Mouse (Mus musculus): ENCODE data around the gene Gna14.

Gene Gna14

DNA sequence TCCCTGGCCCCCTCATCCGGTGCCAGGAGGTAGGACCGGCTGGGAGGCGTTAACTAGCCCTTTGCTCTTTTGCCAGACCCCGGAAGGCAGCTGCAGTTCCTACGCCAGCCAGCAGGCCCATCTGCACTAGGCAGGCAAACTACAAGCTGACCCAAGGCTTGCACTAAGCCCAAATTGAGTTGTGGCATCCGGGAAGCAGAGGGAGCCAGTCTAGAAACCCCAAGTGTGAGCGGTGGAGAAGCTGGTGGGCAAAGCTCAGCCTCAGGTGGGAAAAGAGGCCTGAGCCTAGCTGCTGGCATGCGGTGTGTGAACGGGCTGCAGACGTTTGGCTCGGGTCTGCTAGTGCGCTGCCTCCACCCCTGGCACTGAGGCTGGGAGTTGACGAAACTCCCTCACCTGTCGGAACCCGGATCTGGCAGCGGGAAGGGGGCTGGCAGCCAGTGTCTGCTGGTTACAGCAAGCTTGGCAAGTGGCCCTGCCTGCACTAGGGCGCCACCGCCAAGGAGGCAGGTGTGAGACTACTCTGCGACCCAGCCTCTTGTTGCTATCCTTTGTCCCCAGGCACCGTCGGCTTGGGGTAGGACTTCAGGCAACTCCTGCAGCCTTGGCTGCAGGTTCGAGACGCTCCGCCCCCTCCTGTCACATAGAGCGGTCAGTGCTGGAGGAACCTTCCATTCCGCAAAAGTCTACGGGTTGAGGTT is at the start of gene Gna14:
TSS of gene Gna14 (plus strand) at position 232 of the 701 bp plus-strand sequence.
- DNase-seq (ENCODE audit: low read depth, low spot score): peak; percentile 67

DNA sequence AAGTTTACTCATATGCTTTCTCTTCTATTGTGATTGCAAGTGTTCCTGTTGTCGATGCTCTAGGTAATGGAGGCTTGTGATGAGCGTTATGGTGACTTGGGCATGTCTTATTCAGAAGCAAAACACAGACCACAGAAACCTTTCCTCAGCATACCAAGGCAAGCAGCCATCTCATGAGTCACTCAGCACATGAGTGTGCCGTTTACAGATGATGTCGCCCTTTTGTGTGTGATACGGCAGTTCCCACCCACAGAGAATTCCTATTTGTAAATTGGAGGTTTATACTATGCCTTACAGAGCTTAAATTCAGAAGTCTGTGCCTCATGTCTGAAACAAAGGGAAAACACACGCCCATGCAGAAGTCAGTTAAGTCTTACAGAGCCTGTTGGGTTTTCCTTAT is 49.0 kb upstream of the Gna14 start:
- DNase-seq (ENCODE audit: low read depth, low spot score): no peak

GRCm38 (mm10) chr19:16390192-16390795 is 45.3 kb upstream of the Gna14 start:
- DNase-seq (ENCODE audit: low read depth, low spot score): no peak

- no peak for DNase-seq (ENCODE audit: low read depth, low spot score)
Measured at GRCm38 (mm10) chr19:16394381-16394780, 41.2 kb upstream of the Gna14 start.

GRCm38 (mm10) chr19:16403101-16403500 is 32.5 kb upstream of the Gna14 start:
- DNase-seq (ENCODE audit: low read depth, low spot score): no peak

- DNase-seq (ENCODE audit: low read depth, low spot score): no peak
Measured at GRCm38 (mm10) chr19:16407727-16408126, 27.8 kb upstream of the Gna14 start.

GRCm38 (mm10) chr19:16411302-16411701 is 24.3 kb upstream of the Gna14 start:
- no peak for DNase-seq (ENCODE audit: low read depth, low spot score)

DNA sequence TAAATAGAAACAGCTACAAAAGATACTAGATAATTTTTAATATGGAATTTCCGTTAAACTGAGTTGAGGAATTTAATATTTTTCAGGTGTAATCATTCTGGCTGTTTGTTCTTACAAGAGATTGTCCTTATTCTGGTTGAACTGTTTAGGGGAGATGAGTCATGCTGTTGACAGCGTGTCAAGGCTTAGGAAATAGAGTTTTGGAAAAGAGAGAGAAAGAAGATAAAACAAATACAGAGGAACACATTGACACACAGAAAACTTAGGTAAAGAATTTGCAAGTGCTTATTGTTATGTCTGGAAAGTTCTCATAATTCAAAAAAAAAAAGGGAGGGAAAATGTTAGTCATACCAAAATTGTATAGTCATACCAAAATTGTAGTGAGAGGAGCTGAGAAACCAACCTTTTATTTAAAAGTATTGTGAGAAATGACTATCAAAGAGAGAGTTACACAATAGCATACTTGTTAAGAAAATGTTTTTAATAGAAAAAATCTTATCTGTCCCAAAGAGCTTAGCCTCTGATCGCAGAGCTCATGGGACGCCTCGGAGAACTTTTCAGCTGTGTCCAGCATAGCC is 17.4 kb upstream of the Gna14 start:
- DNase-seq (ENCODE audit: low read depth, low spot score): peak; percentile 56

- DNase-seq (ENCODE audit: low read depth, low spot score): no peak
Measured at GRCm38 (mm10) chr19:16425596-16425995, 10.0 kb upstream of the Gna14 start.

- DNase-seq (ENCODE audit: low read depth, low spot score): no peak
Measured at GRCm38 (mm10) chr19:16431368-16431767, 4.2 kb upstream of the Gna14 start.

GRCm38 (mm10) chr19:16434879-16435278 is 683 bp upstream of the Gna14 start:
- DNase-seq (ENCODE audit: low read depth, low spot score): peak; percentile 21

- peak; percentile 26 for DNase-seq (ENCODE audit: low read depth, low spot score)
Measured at GRCm38 (mm10) chr19:16436335-16437169, 990 bp downstream of the Gna14 start.

DNA sequence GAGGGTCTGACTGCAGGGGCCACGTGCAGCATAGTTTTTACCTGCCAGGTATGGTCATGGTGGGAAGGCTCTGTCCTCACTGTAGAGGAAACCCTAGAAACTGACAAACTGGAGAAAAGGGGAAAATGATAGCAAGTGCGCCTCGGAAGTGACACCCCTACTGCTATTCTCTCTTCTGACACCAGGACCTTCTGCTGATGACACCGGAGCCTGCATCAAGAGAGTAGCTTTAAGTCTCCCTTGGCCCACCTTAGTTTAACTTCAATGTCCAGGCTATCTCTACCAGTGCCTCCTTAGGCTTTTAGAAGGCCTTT is 1.6 kb downstream of the Gna14 start:
- no peak for DNase-seq (ENCODE audit: low read depth, low spot score)

DNA sequence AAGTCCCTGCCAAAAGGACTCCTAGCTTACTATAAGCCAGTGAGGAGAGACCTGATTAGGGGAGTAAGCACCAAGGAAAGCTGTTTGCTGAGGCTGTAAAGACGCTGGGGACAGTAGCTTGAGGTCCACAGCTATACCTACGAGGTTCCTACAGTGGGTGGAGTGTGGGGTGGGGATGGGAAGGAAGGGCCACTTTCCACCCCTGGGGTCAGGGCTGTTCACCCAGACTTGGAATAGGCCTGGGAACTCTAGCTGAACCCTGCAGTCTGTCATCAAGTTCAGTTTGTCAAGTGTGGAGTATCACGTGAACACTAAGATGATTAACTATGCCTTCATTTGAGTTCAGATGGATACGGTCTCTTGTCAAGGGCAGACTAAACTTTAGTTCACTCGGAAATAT is 2.3 kb downstream of the Gna14 start:
- DNase-seq (ENCODE audit: low read depth, low spot score): no peak

GRCm38 (mm10) chr19:16439278-16439677 is 3.7 kb downstream of the Gna14 start:
- DNase-seq (ENCODE audit: low read depth, low spot score): no peak

DNA sequence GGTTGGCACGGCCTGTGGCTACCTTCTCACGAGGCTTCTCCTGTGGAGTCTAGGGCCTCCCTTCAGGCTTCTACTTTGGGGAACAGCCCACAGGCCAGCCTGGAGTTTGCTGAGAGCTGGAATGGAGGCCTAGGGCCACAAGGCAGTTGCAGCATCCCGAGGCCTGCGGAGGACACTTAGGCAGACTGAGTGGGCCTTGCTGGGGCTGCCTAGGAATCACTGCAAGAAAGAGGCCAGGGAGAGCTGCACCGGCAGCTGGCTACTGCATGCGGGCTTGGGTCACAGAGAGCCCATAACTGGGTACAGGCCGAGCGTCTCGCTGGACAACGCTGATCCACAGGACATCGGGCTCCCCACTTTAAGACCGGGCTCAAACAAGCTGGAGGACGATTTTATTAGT is 4.3 kb downstream of the Gna14 start:
- no peak for DNase-seq (ENCODE audit: low read depth, low spot score)

DNA sequence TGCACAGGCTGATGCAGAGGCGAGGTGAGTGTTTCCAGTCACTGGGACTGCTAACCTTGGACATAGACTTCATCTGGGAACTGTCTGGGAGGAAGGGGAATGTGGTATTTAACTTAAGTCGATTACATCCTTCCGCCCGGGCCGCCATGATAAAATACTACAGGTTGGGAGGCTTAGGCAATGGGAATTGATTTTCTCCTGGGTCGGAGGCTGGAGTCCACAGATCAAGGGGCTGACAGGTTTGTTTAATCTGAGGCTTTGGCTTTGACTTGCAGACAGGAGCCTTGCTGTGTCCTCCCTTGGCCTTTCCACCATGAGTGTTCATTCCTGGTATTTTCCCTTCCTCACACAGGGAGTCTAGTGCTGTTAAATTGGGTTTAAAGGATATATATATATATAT is 5.8 kb downstream of the Gna14 start:
- no peak for DNase-seq (ENCODE audit: low read depth, low spot score)

GRCm38 (mm10) chr19:16443335-16443734 is 7.8 kb downstream of the Gna14 start:
- no peak for DNase-seq (ENCODE audit: low read depth, low spot score)

GRCm38 (mm10) chr19:16446612-16447011 is 11.1 kb downstream of the Gna14 start:
- no peak for DNase-seq (ENCODE audit: low read depth, low spot score)

GRCm38 (mm10) chr19:16447832-16448621 is 12.5 kb downstream of the Gna14 start:
- DNase-seq (ENCODE audit: low read depth, low spot score): peak; percentile 10

GRCm38 (mm10) chr19:16448796-16449195 is 13.2 kb downstream of the Gna14 start:
- peak; percentile 39 for DNase-seq (ENCODE audit: low read depth, low spot score)

DNA sequence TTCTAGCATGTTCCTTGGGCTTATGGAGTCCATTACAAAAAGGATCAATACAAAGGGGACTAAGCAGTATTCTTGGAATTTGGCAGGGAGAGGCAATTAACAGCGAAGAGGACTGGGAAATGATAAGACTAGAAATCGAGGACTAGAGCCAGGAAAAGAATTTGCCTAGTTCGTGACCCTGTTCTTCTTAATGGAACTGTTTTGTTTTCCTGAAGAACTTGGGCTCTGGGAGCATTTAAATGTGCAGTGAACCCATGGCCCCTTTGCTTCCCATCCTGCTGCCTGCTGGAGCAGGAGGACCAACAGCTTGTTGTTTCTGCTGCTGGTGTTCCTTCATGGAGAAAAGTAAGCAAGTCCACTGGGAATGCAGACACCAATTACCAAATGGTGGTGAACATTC is 15.3 kb downstream of the Gna14 start:
- DNase-seq (ENCODE audit: low read depth, low spot score): no peak

All from CD4-positive helper T cell, adult 2 months (primary cell).